Mouse (Mus musculus): ENCODE results near the gene Angel1. TPM values are rescaled to one million over a fixed set of nuclear protein-coding genes. Genes with fewer than 3 reads are reported as not detected.

Gene Angel1
- polyA plus RNA-seq, 1 experiment from 2014 or later = 11.4 TPM

DNA sequence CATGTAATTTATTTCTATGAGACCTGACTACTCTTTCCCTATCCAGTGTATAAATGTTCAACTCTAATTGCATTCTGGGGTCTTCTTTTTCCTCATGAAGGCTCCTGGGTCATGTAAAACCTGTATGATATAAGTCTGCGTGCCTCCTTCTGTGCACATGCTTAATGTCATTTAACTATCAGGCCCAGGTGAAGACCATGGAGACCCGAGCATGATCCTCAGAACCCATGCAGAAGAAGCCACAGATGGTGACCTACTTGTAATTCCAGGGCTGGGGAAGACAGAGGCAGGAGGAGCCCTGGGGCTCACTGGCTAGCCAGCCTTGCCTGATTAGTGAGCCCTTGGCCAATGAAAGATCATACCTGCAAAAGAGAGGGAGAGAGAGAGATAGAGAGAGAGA is 65.8 kb downstream of the Angel1 start:
- peaks cover 7% of the 10 kb centered on the region; the same call in 1 of the 2 replicates for H3K27me3 ChIP-seq (ENCODE audit: insufficient read depth, poor library complexity, severe bottlenecking)
- no peaks in the 10 kb centered on the region for H3K36me3 ChIP-seq
- H3K27ac ChIP-seq = no peak overlapping the region
- H3K4me1 ChIP-seq = peaks cover 7% of the 10 kb centered on the region
- no peak overlapping the region for H3K4me3 ChIP-seq
- 80% methylated on average over 2 of the region's 2 CpGs for WGBS
- no peaks in the 10 kb centered on the region for H3K9me3 ChIP-seq
- no peak for DNase-seq (ENCODE audit: low spot score)

DNA sequence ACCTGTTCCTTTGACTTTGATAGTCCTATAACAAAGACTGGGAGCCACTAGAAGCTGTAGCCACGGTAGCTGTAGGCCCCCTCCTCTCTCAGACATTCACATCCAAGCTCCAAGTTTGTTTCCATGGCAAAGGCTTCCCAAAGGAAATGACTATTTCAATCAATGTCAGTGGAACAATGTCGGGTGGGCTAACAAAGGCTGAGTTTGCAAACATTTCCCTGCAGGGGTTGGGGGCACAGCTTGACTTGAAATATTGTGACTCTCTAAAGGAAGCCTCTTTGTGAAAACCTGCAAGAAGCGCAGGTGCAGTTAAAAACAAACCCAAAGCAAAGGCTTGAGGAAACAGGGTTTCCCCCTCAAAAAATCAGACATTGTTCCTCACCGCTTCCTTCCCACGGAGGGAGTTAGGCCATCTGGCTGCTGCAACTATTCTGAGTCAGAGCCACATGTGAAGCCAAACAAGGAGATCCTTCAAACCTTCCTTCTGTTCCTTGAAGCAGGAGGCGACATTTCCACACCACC is 66.8 kb downstream of the Angel1 start:
- 44% methylated on average over 6 of the region's 6 CpGs for WGBS
- no peaks in the 10 kb centered on the region for H3K9me3 ChIP-seq
- H3K4me1 ChIP-seq = peaks cover 12% of the 10 kb centered on the region
- H3K4me3 ChIP-seq = no peak overlapping the region
- no peak for DNase-seq (ENCODE audit: low spot score)
- H3K27ac ChIP-seq = no peak overlapping the region
- peaks cover 8% of the 10 kb centered on the region; the same call in 1 of the 2 replicates for H3K27me3 ChIP-seq (ENCODE audit: insufficient read depth, poor library complexity, severe bottlenecking)
- H3K36me3 ChIP-seq = no peaks in the 10 kb centered on the region

DNA sequence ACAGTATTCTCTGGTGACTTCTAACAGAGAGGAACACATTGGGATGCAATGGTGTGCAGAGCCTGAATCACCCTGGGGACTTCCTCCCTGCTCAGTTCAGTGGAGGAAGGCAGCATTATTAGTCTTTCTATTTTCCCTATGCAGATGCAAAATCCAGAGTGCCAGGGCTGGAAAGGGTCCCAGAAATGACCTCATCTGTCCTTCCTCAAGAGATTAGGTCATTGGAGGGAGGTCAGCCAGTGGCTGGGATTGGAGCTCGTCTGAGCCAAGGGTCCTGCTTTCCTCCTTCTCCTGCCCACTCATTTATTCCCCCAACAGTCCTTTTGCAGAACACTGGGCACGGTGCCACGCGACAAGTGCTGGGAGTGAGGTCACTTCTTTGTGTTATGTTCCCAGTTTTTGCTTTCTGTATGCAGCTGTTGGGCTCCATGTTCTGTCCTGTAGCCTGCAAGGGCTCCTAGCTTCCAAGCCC is 73.7 kb downstream of the Angel1 start:
- H3K36me3 ChIP-seq = no peaks in the 10 kb centered on the region
- no peaks in the 10 kb centered on the region for H3K9me3 ChIP-seq
- peaks cover 24% of the 10 kb centered on the region for H3K4me1 ChIP-seq
- H3K27me3 ChIP-seq (ENCODE audit: insufficient read depth, poor library complexity, severe bottlenecking) = 0 out of 2 replicates have a peak, but pooled peaks cover 6% of the 10 kb centered on the region
- peak overlapping the region; percentile 30; the same call in 1 of the 2 replicates for H3K27ac ChIP-seq
- peak; percentile 88 for DNase-seq (ENCODE audit: low spot score)
- WGBS = 63% methylated on average over 4 of the region's 4 CpGs
- no peak overlapping the region for H3K4me3 ChIP-seq

DNA sequence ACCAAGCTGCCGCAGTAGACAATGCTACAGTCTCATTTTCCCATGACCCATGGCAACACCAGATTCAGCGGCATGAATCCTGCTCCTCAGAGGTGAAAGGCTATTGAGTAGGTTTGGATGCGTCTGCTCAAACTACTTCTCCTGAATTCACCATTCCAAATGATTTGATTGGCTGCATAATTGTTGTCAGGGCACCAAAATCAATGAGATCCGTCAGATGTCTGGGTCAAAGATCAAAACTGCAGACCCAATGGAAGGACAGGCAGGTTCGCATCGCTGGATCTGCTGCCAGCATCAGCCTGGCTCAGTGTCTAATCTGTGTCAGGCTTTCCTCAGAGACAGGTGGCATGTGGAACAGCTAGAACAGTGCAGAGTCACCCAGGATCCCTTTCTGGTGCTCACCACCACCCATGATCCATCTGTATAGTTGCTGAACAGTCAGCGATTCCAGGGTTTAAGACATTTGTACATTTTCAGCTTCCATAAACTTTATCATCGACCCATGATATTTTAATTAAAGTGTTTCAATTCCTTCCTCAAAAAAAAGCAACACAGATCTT is 74.9 kb downstream of the Angel1 start:
- Histone ChIP-seq H3K4me1 (peaks cover 27% of the 10 kb centered on the region), H3K27ac (no peak overlapping the region), H3K27me3 (ENCODE audit: insufficient read depth, poor library complexity, severe bottlenecking) (0 out of 2 replicates have a peak, but pooled peaks cover 6% of the 10 kb centered on the region), H3K9me3 (no peaks in the 10 kb centered on the region), H3K4me3 (no peak overlapping the region), H3K36me3 (no peaks in the 10 kb centered on the region)
- WGBS = 85% methylated on average over 8 of the region's 8 CpGs
- no peak for DNase-seq (ENCODE audit: low spot score)

Other genes starting within 250 kb of the Angel1 start
- gene Vash1, start 47.8 kb downstream of the Angel1 start, polyA plus RNA-seq (2016; fragmentation: Nextera tagmentation; extraction: Ambion mirVana) = 7.7 and 9.9 TPM in 2 replicates
- not detected in 2 replicates for gene Lrrc74a, start 7.9 kb upstream of the Angel1 start, polyA plus RNA-seq (2016; fragmentation: Nextera tagmentation; extraction: Ambion mirVana)
- gene Irf2bpl, start 158.3 kb upstream of the Angel1 start, polyA plus RNA-seq (2016; fragmentation: Nextera tagmentation; extraction: Ambion mirVana) = 28.7 and 35.3 TPM in 2 replicates
- 26.7 and 33.8 TPM in 2 replicates for gene Cipc, start 220.6 kb upstream of the Angel1 start, polyA plus RNA-seq (2016; fragmentation: Nextera tagmentation; extraction: Ambion mirVana)